10 mouse cellular contexts compared by ENCODE assay signal in genomic region chr4:147343042-147343908, GRCm38 (mm10). TPM values are rescaled to one million over a fixed set of nuclear protein-coding genes. Genes with fewer than 3 reads are reported as not detected.
DNase-seq lines count a peak whose midpoint lies in the region; ATAC-seq and TF ChIP-seq lines count a peak whose summit lies in the region.
"Not testable (repeated sequence)": the region's sequence is repeated elsewhere in the genome, so short reads cannot be mapped to it uniquely, and the experiment has no call there.
"Had no signal": no experiment of that assay in that cellular context is flagged by ENCODE, and none has a peak within 500 bp of the region (broad histone marks: within the 10 kb centered on the region; RNA-seq: fewer than 3 reads in every experiment).

No protein-coding gene starts in this region.

- not testable (repeated sequence) for H3K27me3 ChIP-seq in forebrain, embryonic 12.5 days; heart, embryonic 13.5 days (replicated peaks); intestine, embryonic 14.5 days (replicated peaks; ENCODE audit: control insufficient read depth, insufficient read depth, low read length); limb, embryonic 14.5 days (ENCODE audit: control insufficient read depth, insufficient read depth, low read length); neural tube, embryonic 13.5 days

- not testable (repeated sequence) for H3K4me2 ChIP-seq in forebrain, embryonic 12.5 days; heart, embryonic 13.5 days; intestine, embryonic 14.5 days (ENCODE audit: low read length); limb, embryonic 14.5 days (replicated peaks; ENCODE audit: low read depth, low read length, severe bottlenecking); neural tube, embryonic 13.5 days

- peaks cover 60% of the 10 kb centered on the region for H3K9me3 ChIP-seq in forebrain, embryonic 12.5 days
- H3K9me3 ChIP-seq in heart, embryonic 13.5 days, result peaks cover 67% of the 10 kb centered on the region
- peaks cover 33% of the 10 kb centered on the region for H3K9me3 ChIP-seq in intestine, embryonic 14.5 days (ENCODE audit: control insufficient read depth, low read length)
- H3K9me3 ChIP-seq in limb, embryonic 14.5 days (ENCODE audit: control insufficient read depth, low read length), result peaks cover 45% of the 10 kb centered on the region
- peaks cover 65% of the 10 kb centered on the region for H3K9me3 ChIP-seq in neural tube, embryonic 13.5 days

- H3K27ac ChIP-seq in forebrain, embryonic 12.5 days; heart, embryonic 13.5 days (replicated peaks); intestine, embryonic 14.5 days (ENCODE audit: low read depth); limb, embryonic 14.5 days (replicated peaks; ENCODE audit: low read depth, low read length); neural tube, embryonic 13.5 days (replicated peaks): not testable (repeated sequence)

- not testable (repeated sequence) for H3K4me3 ChIP-seq in forebrain, embryonic 12.5 days (replicated peaks); heart, embryonic 13.5 days; intestine, embryonic 14.5 days (ENCODE audit: low read depth, low read length); limb, embryonic 14.5 days (replicated peaks; ENCODE audit: low read length); neural tube, embryonic 13.5 days

- not testable (repeated sequence) for H3K9ac ChIP-seq in forebrain, embryonic 12.5 days; heart, embryonic 13.5 days; intestine, embryonic 14.5 days (ENCODE audit: low read length); limb, embryonic 14.5 days (ENCODE audit: low read depth, low read length, severe bottlenecking); neural tube, embryonic 13.5 days

- H3K36me3 ChIP-seq in forebrain, embryonic 12.5 days (replicated peaks); heart, embryonic 13.5 days; intestine, embryonic 14.5 days (ENCODE audit: control insufficient read depth, insufficient read depth, low read length); limb, embryonic 14.5 days (ENCODE audit: control insufficient read depth, insufficient read depth, low read length); neural tube, embryonic 13.5 days: not testable (repeated sequence)

- TF ChIP-seq POLR2A in limb, embryonic 14.5 days (IDR thresholded peaks at IDR 0.05; ENCODE audit: borderline replicate concordance, extremely low read depth, insufficient read depth, insufficient read length), result not testable (repeated sequence)

- 74% methylated on average over 6 of the region's 6 CpGs for WGBS in forebrain, embryonic 12.5 days
- 63% methylated on average over 6 of the region's 6 CpGs for WGBS in heart, embryonic 13.5 days
- 79% methylated on average over 6 of the region's 6 CpGs for WGBS in intestine, embryonic 14.5 days
- 77% methylated on average over 6 of the region's 6 CpGs for WGBS in limb, embryonic 14.5 days
- WGBS in neural tube, embryonic 13.5 days, result 76% methylated on average over 6 of the region's 6 CpGs

- ATAC-seq in forebrain, embryonic 12.5 days (ENCODE audit: low FRiP score), result peak; percentile 84
- ATAC-seq in heart, embryonic 13.5 days (ENCODE audit: extremely low read depth, insufficient number of reproducible peaks, low FRiP score, low TSS enrichment), result peak; percentile 86
- ATAC-seq in intestine, embryonic 14.5 days (replicated peaks; ENCODE audit: low FRiP score, low TSS enrichment, low read depth), result peak; percentile 84
- peak; percentile 75 for ATAC-seq in limb, embryonic 14.5 days (ENCODE audit: low FRiP score, low read depth)
- ATAC-seq in megakaryocyte, adult 5-6 weeks (ENCODE audit: poor library complexity, severe bottlenecking), result peak; percentile 64
- ATAC-seq in neural tube, embryonic 13.5 days (ENCODE audit: low read depth), result peak; percentile 83

- H3K4me1 ChIP-seq in forebrain, embryonic 12.5 days; heart, embryonic 13.5 days; intestine, embryonic 14.5 days (replicated peaks; ENCODE audit: control insufficient read depth, insufficient read depth, low read length); limb, embryonic 14.5 days (ENCODE audit: control insufficient read depth, insufficient read depth, low read length); neural tube, embryonic 13.5 days (replicated peaks): not testable (repeated sequence)

- DNase-seq in adrenal gland, postnatal 25 days, result peak; percentile 4
- not testable (repeated sequence) for DNase-seq in intestine, embryonic 14.5 days (ENCODE audit: low spot score); limb, embryonic 14.5 days (ENCODE audit: low spot score)

RNA-seq across cellular contexts. Expression of gene Zfp978, which starts 17.8 kb away (rescaled TPM):
- total RNA-seq in adrenal gland, postnatal 25 days (2021), result not detected in 2 replicates
- polyA plus RNA-seq in forebrain, embryonic 12.5 days (2016; fragmentation: Nextera tagmentation; extraction: Ambion mirVana), result not detected in 2 replicates
- polyA plus RNA-seq in heart, embryonic 13.5 days (2015; fragmentation: Nextera tagmentation; extraction: Ambion mirVana), result 0.17 TPM in 1 of 2 replicates, not detected in the other
- not detected in 2 replicates for polyA plus RNA-seq in intestine, embryonic 14.5 days (2014; fragmentation: Nextera tagmentation; extraction: Ambion mirVana)
- polyA plus RNA-seq in limb, embryonic 14.5 days (2012; rRNA removed), result not detected in 2 replicates
- 0.23 TPM in 1 of 2 replicates, not detected in the other for polyA plus RNA-seq in limb, embryonic 14.5 days (2014; fragmentation: Nextera tagmentation; extraction: Ambion mirVana)
- total RNA-seq in megakaryocyte, adult 5-6 weeks (2015), result not detected in 2 replicates
- total RNA-seq in megakaryocyte, adult 5-6 weeks (2017), result not detected in 2 replicates
- polyA plus RNA-seq in neural tube, embryonic 13.5 days (2015; fragmentation: Nextera tagmentation; extraction: Ambion mirVana), result not detected in 2 replicates
- total RNA-seq: gastrocnemius, postnatal 36 days; layer of hippocampus, postnatal 36 days had no signal
- polyA plus RNA-seq: small intestine, adult 2 months had no signal

RNA-seq across cellular contexts. Expression of gene Zfp988, which starts 37.8 kb away (rescaled TPM):
- total RNA-seq in adrenal gland, postnatal 25 days (2021), result 0.58 TPM in 1 of 2 replicates, not detected in the other
- 0.19 TPM in 1 of 2 replicates, not detected in the other for polyA plus RNA-seq in forebrain, embryonic 12.5 days (2016; fragmentation: Nextera tagmentation; extraction: Ambion mirVana)
- polyA plus RNA-seq in heart, embryonic 13.5 days (2015; fragmentation: Nextera tagmentation; extraction: Ambion mirVana), result not detected in 2 replicates
- 0.43 and 0.55 TPM in 2 replicates for polyA plus RNA-seq in intestine, embryonic 14.5 days (2014; fragmentation: Nextera tagmentation; extraction: Ambion mirVana)
- 0.04 TPM in 1 of 2 replicates, not detected in the other for polyA plus RNA-seq in limb, embryonic 14.5 days (2012; rRNA removed)
- polyA plus RNA-seq in limb, embryonic 14.5 days (2014; fragmentation: Nextera tagmentation; extraction: Ambion mirVana), result 0.14 TPM in 1 of 2 replicates, not detected in the other
- 0.07 TPM in 1 of 2 replicates, not detected in the other for total RNA-seq in megakaryocyte, adult 5-6 weeks (2015)
- 0.33 TPM in 1 of 2 replicates, not detected in the other for total RNA-seq in megakaryocyte, adult 5-6 weeks (2017)
- 0.20 TPM in 1 of 2 replicates, not detected in the other for polyA plus RNA-seq in neural tube, embryonic 13.5 days (2015; fragmentation: Nextera tagmentation; extraction: Ambion mirVana)
- total RNA-seq: gastrocnemius, postnatal 36 days had no signal
- polyA plus RNA-seq: small intestine, adult 2 months had no signal
